Mouse (Mus musculus) erythroblast, embryonic 14.5 days (primary cell): ENCODE measurements around the gene Tgm2. TPM values are rescaled to one million over a fixed set of nuclear protein-coding genes. Genes with fewer than 3 reads are reported as not detected.

Experiments used
- H3K27me3 ChIP-seq: 2 replicates; pipeline ENCODE4 v1.6.1; 2012; ENCODE audit warnings: inconsistent platforms; ENCODE audit not compliant: control insufficient read depth
- H3K36me3 ChIP-seq: 2 replicates; pipeline ENCODE4 v1.6.1; 2012; ENCODE audit warnings: mild to moderate bottlenecking, inconsistent platforms; ENCODE audit not compliant: control insufficient read depth
- H3K4me1 ChIP-seq: 2 replicates; pipeline ENCODE4 v1.6.1; 2012; ENCODE audit warnings: inconsistent platforms; ENCODE audit not compliant: control insufficient read depth
- H3K4me3 ChIP-seq: replicated peaks from 2 replicates; pipeline ENCODE3; 2012; ENCODE audit warnings: moderate library complexity, mild to moderate bottlenecking, inconsistent platforms
- H3K9me3 ChIP-seq: 2 replicates; pipeline ENCODE4 v1.6.1; 2012; ENCODE audit warnings: low read length, inconsistent platforms, mixed read lengths; ENCODE audit not compliant: control insufficient read depth
- GATA1 ChIP-seq: IDR thresholded peaks from 2 replicates; pipeline ENCODE4 v1.6.1; 2012; ENCODE audit warnings: low read length, inconsistent platforms, mixed read lengths
- TAL1 ChIP-seq: IDR thresholded peaks from 3 replicates; pipeline ENCODE4 v1.6.1; 2012; ENCODE audit warnings: low read length, inconsistent platforms, mixed read lengths
- polyA plus RNA-seq: library from polyadenylated mRNA; stranded (reverse); fragments of >175 nt; gene quantifications from 2 replicates; pipeline ENCODE4 v1.2.3, GENCODE M21; 2012

The Tgm2 gene
- polyA plus RNA-seq, 1 experiment = 8.3 TPM

GRCm38 (mm10) chr2:158094846-158095245 is 51.4 kb downstream of the Tgm2 start:
- no peak overlapping the region for H3K4me3 ChIP-seq
- H3K36me3 ChIP-seq = no peaks in the 10 kb centered on the region
- TF ChIP-seq GATA1 = no peak
- TF ChIP-seq TAL1 = no peak
- no peaks in the 10 kb centered on the region for H3K4me1 ChIP-seq
- no peaks in the 10 kb centered on the region for H3K9me3 ChIP-seq
- H3K27me3 ChIP-seq = 0 out of 2 replicates have a peak, but pooled peaks cover 2% of the 10 kb centered on the region

- H3K9me3 ChIP-seq = no peaks in the 10 kb centered on the region
- no peak overlapping the region for H3K4me3 ChIP-seq
- H3K36me3 ChIP-seq = no peaks in the 10 kb centered on the region
- H3K4me1 ChIP-seq = no peaks in the 10 kb centered on the region
- TF ChIP-seq GATA1 = no peak
- H3K27me3 ChIP-seq = 0 out of 2 replicates have a peak, but pooled peaks cover 2% of the 10 kb centered on the region
These were observed 51.9 kb downstream of the Tgm2 start for GRCm38 (mm10) chr2:158094300-158094699.

GRCm38 (mm10) chr2:158093345-158093744 is 52.9 kb downstream of the Tgm2 start:
- no peaks in the 10 kb centered on the region for H3K9me3 ChIP-seq
- no peaks in the 10 kb centered on the region for H3K36me3 ChIP-seq
- H3K4me3 ChIP-seq = no peak overlapping the region
- H3K27me3 ChIP-seq = 0 out of 2 replicates have a peak, but pooled peaks cover under 1% of the 10 kb centered on the region
- TF ChIP-seq TAL1 (no peak), GATA1 (no peak)
- H3K4me1 ChIP-seq = no peaks in the 10 kb centered on the region

GRCm38 (mm10) chr2:158090096-158090495 is 56.1 kb downstream of the Tgm2 start:
- TF ChIP-seq TAL1 (no peak), GATA1 (no peak)
- H3K9me3 ChIP-seq = no peaks in the 10 kb centered on the region
- no peaks in the 10 kb centered on the region for H3K4me1 ChIP-seq
- H3K4me3 ChIP-seq = no peak overlapping the region
- H3K36me3 ChIP-seq = no peaks in the 10 kb centered on the region
- no peaks in the 10 kb centered on the region for H3K27me3 ChIP-seq

GRCm38 (mm10) chr2:158084486-158084885 is 61.8 kb downstream of the Tgm2 start:
- peaks cover 4% of the 10 kb centered on the region; the same call in 1 of the 2 replicates for H3K36me3 ChIP-seq
- H3K9me3 ChIP-seq = no peaks in the 10 kb centered on the region
- no peak for TF ChIP-seq GATA1
- no peak for TF ChIP-seq TAL1
- no peaks in the 10 kb centered on the region for H3K27me3 ChIP-seq
- H3K4me1 ChIP-seq = no peaks in the 10 kb centered on the region; the same call in 1 of the 2 replicates
- no peak overlapping the region for H3K4me3 ChIP-seq

- Histone ChIP-seq H3K27me3 (no peaks in the 10 kb centered on the region), H3K36me3 (peaks cover 31% of the 10 kb centered on the region), H3K4me1 (no peaks in the 10 kb centered on the region; the same call in 1 of the 2 replicates), H3K9me3 (no peaks in the 10 kb centered on the region), H3K4me3 (no peak overlapping the region)
- TF ChIP-seq GATA1 (no peak), TAL1 (no peak)
These were observed 65.5 kb downstream of the Tgm2 start for GRCm38 (mm10) chr2:158080622-158081241.

- no peaks in the 10 kb centered on the region for H3K27me3 ChIP-seq
- H3K4me1 ChIP-seq = no peaks in the 10 kb centered on the region; the same call in 1 of the 2 replicates
- no peaks in the 10 kb centered on the region for H3K9me3 ChIP-seq
- no peak for TF ChIP-seq TAL1
- no peak for TF ChIP-seq GATA1
- no peak overlapping the region for H3K4me3 ChIP-seq
- H3K36me3 ChIP-seq = peaks cover 39% of the 10 kb centered on the region
These were observed 66.3 kb downstream of the Tgm2 start for GRCm38 (mm10) chr2:158079843-158080395.

GRCm38 (mm10) chr2:158078971-158079370 is 67.3 kb downstream of the Tgm2 start:
- Histone ChIP-seq H3K4me3 (no peak overlapping the region), H3K4me1 (no peaks in the 10 kb centered on the region; the same call in 1 of the 2 replicates), H3K36me3 (peaks cover 49% of the 10 kb centered on the region), H3K27me3 (no peaks in the 10 kb centered on the region), H3K9me3 (no peaks in the 10 kb centered on the region)
- TF ChIP-seq TAL1 (no peak), GATA1 (no peak)

GRCm38 (mm10) chr2:158077981-158078380 is 68.3 kb downstream of the Tgm2 start:
- Histone ChIP-seq H3K4me3 (no peak overlapping the region), H3K4me1 (no peaks in the 10 kb centered on the region; the same call in 1 of the 2 replicates), H3K9me3 (no peaks in the 10 kb centered on the region), H3K36me3 (peaks cover 58% of the 10 kb centered on the region), H3K27me3 (no peaks in the 10 kb centered on the region)
- TF ChIP-seq GATA1 = no peak
- no peak for TF ChIP-seq TAL1

- Histone ChIP-seq H3K4me1 (no peaks in the 10 kb centered on the region; the same call in 1 of the 2 replicates), H3K27me3 (no peaks in the 10 kb centered on the region), H3K36me3 (peaks cover 71% of the 10 kb centered on the region), H3K4me3 (no peak overlapping the region), H3K9me3 (no peaks in the 10 kb centered on the region)
- TF ChIP-seq TAL1 (no peak), GATA1 (no peak)
These were observed 69.5 kb downstream of the Tgm2 start for GRCm38 (mm10) chr2:158076690-158077089.
